Mouse (Mus musculus) stomach, embryonic 15.5 days (tissue): Measurements from ENCODE around the gene Fmod. TPM values are rescaled to one million over a fixed set of nuclear protein-coding genes. Genes with fewer than 3 reads are reported as not detected.

Experiments used
- ATAC-seq: fragments of 200-750 bp; cut with Nextera tagmentation; 2 replicates; pipeline ENCODE4 v1.8.0; 2017; ENCODE audit warnings: low read depth, moderate number of reproducible peaks, moderate TSS enrichment; ENCODE audit not compliant: insufficient read depth, low FRiP score
- H3K27ac ChIP-seq: fragments of 300-500 bp; sonication (generic); 2 replicates; pipeline ENCODE4 v1.5.1; 2015; ENCODE audit warnings: mild to moderate bottlenecking, inconsistent platforms
- H3K27me3 ChIP-seq: fragments of 300-500 bp; sonication (generic); replicated peaks from 2 replicates; pipeline ENCODE4 v1.6.1; 2015; ENCODE audit warnings: inconsistent platforms
- H3K36me3 ChIP-seq: fragments of 300-500 bp; sonication (generic); 2 replicates; pipeline ENCODE4 v1.6.1; 2015; ENCODE audit warnings: inconsistent platforms
- H3K4me1 ChIP-seq: fragments of 300-500 bp; sonication (generic); 2 replicates; pipeline ENCODE4 v1.6.1; 2015; ENCODE audit warnings: inconsistent platforms
- H3K4me2 ChIP-seq: fragments of 300-500 bp; sonication (generic); 2 replicates; pipeline ENCODE4 v1.6.1; 2015; ENCODE audit warnings: mild to moderate bottlenecking, inconsistent platforms
- H3K4me3 ChIP-seq: fragments of 300-500 bp; sonication (generic); replicated peaks from 2 replicates; pipeline ENCODE4 v1.5.1; 2015; ENCODE audit warnings: inconsistent platforms
- H3K9ac ChIP-seq: fragments of 300-500 bp; sonication (generic); 2 replicates; pipeline ENCODE4 v1.6.1; 2015; ENCODE audit warnings: inconsistent platforms
- H3K9me3 ChIP-seq: fragments of 300-500 bp; sonication (generic); 2 replicates; pipeline ENCODE4 v1.6.1; 2016; ENCODE audit warnings: inconsistent platforms
- WGBS: fragments of 180-500 bp; shearing (Covaris S2); methylation state at CpG from one replicate; pipeline ENCODE4 v1.1.7; 2015; 5-methylcytosine and 5-hydroxymethylcytosine counted together
- polyA plus RNA-seq: library from polyadenylated mRNA; unstranded; fragments of >200 nt; fragmentation: Nextera tagmentation; extraction: Ambion mirVana; gene quantifications from 2 replicates; pipeline ENCODE4 v1.2.1, GENCODE M21; 2015

Gene Fmod
- polyA plus RNA-seq, 1 experiment from 2014 or later: 11.1 TPM

- Histone ChIP-seq H3K4me1 (peaks cover 75% of the 10 kb centered on the region), H3K27ac (peak overlapping the region; percentile 99), H3K9ac (no peak overlapping the region), H3K36me3 (no peaks in the 10 kb centered on the region), H3K4me3 (no peak overlapping the region), H3K9me3 (no peaks in the 10 kb centered on the region), H3K27me3 (no peaks in the 10 kb centered on the region), H3K4me2 (no peak overlapping the region)
- ATAC-seq: peak; percentile 84
- 5% methylated on average over 8 of the region's 8 CpGs for WGBS
Observed at GRCm38 (mm10) chr1:134067143-134067619, 30.1 kb downstream of the Fmod start.

DNA sequence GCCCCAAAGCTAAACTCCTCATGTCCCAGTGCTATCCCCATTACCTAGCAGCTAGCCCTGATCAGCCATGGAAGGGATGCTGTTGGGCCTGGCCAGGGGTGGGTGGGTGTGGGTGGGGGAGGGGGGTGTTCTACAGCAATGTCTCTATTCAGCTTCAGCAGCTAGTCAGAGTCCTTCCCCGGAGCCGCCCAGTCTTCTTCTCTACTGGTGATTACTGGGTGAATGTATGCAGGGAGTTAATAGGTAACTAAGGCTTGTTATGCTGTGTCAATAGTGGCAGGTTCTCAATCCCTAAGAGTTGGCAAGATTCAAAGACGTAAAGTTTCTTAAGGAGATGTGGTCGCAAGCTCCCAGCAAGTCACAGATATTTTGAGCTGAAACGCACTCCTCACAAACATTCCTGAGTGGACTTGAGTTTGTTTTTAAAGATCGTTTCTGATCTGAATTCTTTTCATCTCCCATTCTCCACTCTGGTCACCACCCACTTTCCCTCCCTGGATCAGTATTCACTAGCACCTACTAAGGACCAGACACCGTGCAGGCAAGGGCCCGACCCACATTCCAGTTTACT, 33.1 kb downstream of the Fmod start:
- peak; percentile 42 for ATAC-seq
- H3K9me3 ChIP-seq: no peaks in the 10 kb centered on the region
- H3K36me3 ChIP-seq: no peaks in the 10 kb centered on the region
- no peak overlapping the region for H3K9ac ChIP-seq
- 56% methylated on average over 8 of the region's 8 CpGs for WGBS
- H3K4me3 ChIP-seq: no peak overlapping the region
- peaks cover 62% of the 10 kb centered on the region for H3K4me1 ChIP-seq
- H3K4me2 ChIP-seq: peak overlapping the region; percentile 35
- no peaks in the 10 kb centered on the region for H3K27me3 ChIP-seq
- peak overlapping the region; percentile 92 for H3K27ac ChIP-seq

- WGBS: 43% methylated on average over 10 of the region's 10 CpGs
- no peak for ATAC-seq
- 0 out of 2 replicates have a peak overlapping the region, but pooled peaks have one; percentile 35 for H3K4me2 ChIP-seq
- no peak overlapping the region for H3K9ac ChIP-seq
- H3K27me3 ChIP-seq: no peaks in the 10 kb centered on the region
- H3K4me1 ChIP-seq: peaks cover 58% of the 10 kb centered on the region
- H3K4me3 ChIP-seq: no peak overlapping the region
- peak overlapping the region; percentile 92 for H3K27ac ChIP-seq
- peaks cover 2% of the 10 kb centered on the region; the same call in 1 of the 2 replicates for H3K36me3 ChIP-seq
- no peaks in the 10 kb centered on the region for H3K9me3 ChIP-seq
Observed at GRCm38 (mm10) chr1:134071411-134072018, 34.5 kb downstream of the Fmod start.

DNA sequence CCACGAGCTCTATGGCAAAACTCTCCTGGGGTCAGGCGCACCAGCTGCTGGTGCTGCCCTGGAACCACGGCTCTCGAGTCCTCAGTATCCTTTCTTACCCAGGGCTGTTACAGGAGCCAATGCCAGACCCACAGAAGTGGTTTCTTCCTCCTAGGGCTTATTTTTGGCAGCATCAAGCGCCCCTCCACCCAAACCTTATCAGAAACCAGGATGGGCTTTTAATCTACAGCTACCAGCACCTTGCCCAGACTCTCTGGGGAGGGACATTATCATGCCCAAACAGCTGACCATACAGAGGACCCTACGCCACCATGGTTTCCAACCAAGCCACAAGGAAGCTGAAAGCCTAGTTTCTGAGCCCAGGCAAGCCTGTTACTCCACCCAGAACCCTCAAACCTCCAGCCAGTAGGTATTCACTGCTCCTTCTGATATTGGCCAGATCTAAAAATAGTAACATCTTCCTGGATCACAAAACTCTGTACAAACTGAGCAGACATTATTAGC, 36.1 kb downstream of the Fmod start:
- Histone ChIP-seq H3K4me3 (no peak overlapping the region), H3K9me3 (no peaks in the 10 kb centered on the region), H3K4me2 (no peak overlapping the region), H3K9ac (no peak overlapping the region), H3K27me3 (no peaks in the 10 kb centered on the region), H3K36me3 (peaks cover 2% of the 10 kb centered on the region; the same call in 1 of the 2 replicates), H3K27ac (peak overlapping the region; percentile 92; the same call in 1 of the 2 replicates), H3K4me1 (peaks cover 57% of the 10 kb centered on the region)
- peak; percentile 75; the same call in 1 of the 2 replicates for ATAC-seq
- WGBS: 79% methylated on average over 6 of the region's 6 CpGs

- 62% methylated on average over 1 of the region's 1 CpGs for WGBS
Observed at GRCm38 (mm10) chr1:134073658-134074057, 36.6 kb downstream of the Fmod start.

GRCm38 (mm10) chr1:134074184-134074583, 37.1 kb downstream of the Fmod start:
- Histone ChIP-seq H3K27ac (peak overlapping the region; percentile 92; the same call in 1 of the 2 replicates), H3K4me3 (no peak overlapping the region), H3K36me3 (peaks cover 2% of the 10 kb centered on the region; the same call in 1 of the 2 replicates), H3K4me1 (peaks cover 56% of the 10 kb centered on the region), H3K4me2 (no peak overlapping the region), H3K9ac (no peak overlapping the region), H3K27me3 (no peaks in the 10 kb centered on the region), H3K9me3 (no peaks in the 10 kb centered on the region)
- 60% methylated on average over 3 of the region's 3 CpGs for WGBS
- no peak for ATAC-seq

More at GRCm38 (mm10) chr1:134073658-134074057, 36.6 kb downstream of the Fmod start:
- no peak overlapping the region for H3K4me2 ChIP-seq
- H3K9ac ChIP-seq: no peak overlapping the region
- peak overlapping the region; percentile 92 for H3K27ac ChIP-seq
- peaks cover 2% of the 10 kb centered on the region; the same call in 1 of the 2 replicates for H3K36me3 ChIP-seq
- no peaks in the 10 kb centered on the region for H3K27me3 ChIP-seq
- ATAC-seq: no peak
- H3K9me3 ChIP-seq: no peaks in the 10 kb centered on the region
- H3K4me1 ChIP-seq: peaks cover 56% of the 10 kb centered on the region
- no peak overlapping the region for H3K4me3 ChIP-seq

GRCm38 (mm10) chr1:134074606-134075005, 37.6 kb downstream of the Fmod start:
- Histone ChIP-seq H3K9ac (no peak overlapping the region), H3K27ac (no peak overlapping the region), H3K4me2 (0 out of 2 replicates have a peak overlapping the region, but pooled peaks have one; percentile 16), H3K4me3 (no peak overlapping the region), H3K4me1 (peaks cover 56% of the 10 kb centered on the region), H3K9me3 (no peaks in the 10 kb centered on the region), H3K27me3 (no peaks in the 10 kb centered on the region), H3K36me3 (peaks cover 2% of the 10 kb centered on the region; the same call in 1 of the 2 replicates)
- WGBS: 82% methylated on average over 10 of the region's 10 CpGs
- ATAC-seq: no peak

- WGBS: 79% methylated on average over 8 of the region's 8 CpGs
- Histone ChIP-seq H3K9me3 (no peaks in the 10 kb centered on the region), H3K9ac (no peak overlapping the region), H3K4me1 (peaks cover 51% of the 10 kb centered on the region), H3K4me3 (0 out of 2 replicates have a peak overlapping the region, but pooled peaks have one; percentile 4), H3K27ac (0 out of 2 replicates have a peak overlapping the region, but pooled peaks have one; percentile 14), H3K36me3 (peaks cover 2% of the 10 kb centered on the region; the same call in 1 of the 2 replicates), H3K4me2 (peak overlapping the region; percentile 71; the same call in 1 of the 2 replicates), H3K27me3 (no peaks in the 10 kb centered on the region)
- no peak for ATAC-seq
Observed at GRCm38 (mm10) chr1:134075532-134075931, 38.5 kb downstream of the Fmod start.

GRCm38 (mm10) chr1:134076789-134077188, 39.7 kb downstream of the Fmod start:
- Histone ChIP-seq H3K9me3 (no peaks in the 10 kb centered on the region), H3K27ac (0 out of 2 replicates have a peak overlapping the region, but pooled peaks have one; percentile 11), H3K36me3 (peaks cover 2% of the 10 kb centered on the region; the same call in 1 of the 2 replicates), H3K9ac (peak overlapping the region; percentile 10; the same call in 1 of the 2 replicates), H3K4me3 (peak overlapping the region; percentile 78), H3K4me1 (peaks cover 39% of the 10 kb centered on the region), H3K4me2 (peak overlapping the region; percentile 71), H3K27me3 (no peaks in the 10 kb centered on the region)
- ATAC-seq: no peak
- WGBS: 66% methylated on average over 2 of the region's 2 CpGs

GRCm38 (mm10) chr1:134077389-134078060, 40.5 kb downstream of the Fmod start:
- Histone ChIP-seq H3K9ac (peak overlapping the region; percentile 76; the same call in 1 of the 2 replicates), H3K36me3 (peaks cover 2% of the 10 kb centered on the region; the same call in 1 of the 2 replicates), H3K9me3 (no peaks in the 10 kb centered on the region), H3K4me1 (peaks cover 36% of the 10 kb centered on the region), H3K4me3 (peak overlapping the region; percentile 78), H3K27ac (peak overlapping the region; percentile 86), H3K27me3 (no peaks in the 10 kb centered on the region), H3K4me2 (peak overlapping the region; percentile 71)
- 32% methylated on average over 14 of the region's 14 CpGs for WGBS
- ATAC-seq: no peak

- Histone ChIP-seq H3K4me2 (peak overlapping the region; percentile 71), H3K9ac (peak overlapping the region; percentile 76), H3K27ac (peak overlapping the region; percentile 86), H3K4me1 (peaks cover 31% of the 10 kb centered on the region), H3K9me3 (no peaks in the 10 kb centered on the region), H3K36me3 (peaks cover 2% of the 10 kb centered on the region; the same call in 1 of the 2 replicates), H3K4me3 (peak overlapping the region; percentile 78), H3K27me3 (no peaks in the 10 kb centered on the region)
- peak; percentile 24 for ATAC-seq
- WGBS: 8% methylated on average over 19 of the region's 19 CpGs
Observed at GRCm38 (mm10) chr1:134078061-134078795, 41.2 kb downstream of the Fmod start.
